Mouse (Mus musculus): Measurements from ENCODE around the gene Prex1.
"Not testable (repeated sequence)": the region's sequence is repeated elsewhere in the genome, so short reads cannot be mapped to it uniquely, and the experiment has no call there.

Prex1 gene

DNA sequence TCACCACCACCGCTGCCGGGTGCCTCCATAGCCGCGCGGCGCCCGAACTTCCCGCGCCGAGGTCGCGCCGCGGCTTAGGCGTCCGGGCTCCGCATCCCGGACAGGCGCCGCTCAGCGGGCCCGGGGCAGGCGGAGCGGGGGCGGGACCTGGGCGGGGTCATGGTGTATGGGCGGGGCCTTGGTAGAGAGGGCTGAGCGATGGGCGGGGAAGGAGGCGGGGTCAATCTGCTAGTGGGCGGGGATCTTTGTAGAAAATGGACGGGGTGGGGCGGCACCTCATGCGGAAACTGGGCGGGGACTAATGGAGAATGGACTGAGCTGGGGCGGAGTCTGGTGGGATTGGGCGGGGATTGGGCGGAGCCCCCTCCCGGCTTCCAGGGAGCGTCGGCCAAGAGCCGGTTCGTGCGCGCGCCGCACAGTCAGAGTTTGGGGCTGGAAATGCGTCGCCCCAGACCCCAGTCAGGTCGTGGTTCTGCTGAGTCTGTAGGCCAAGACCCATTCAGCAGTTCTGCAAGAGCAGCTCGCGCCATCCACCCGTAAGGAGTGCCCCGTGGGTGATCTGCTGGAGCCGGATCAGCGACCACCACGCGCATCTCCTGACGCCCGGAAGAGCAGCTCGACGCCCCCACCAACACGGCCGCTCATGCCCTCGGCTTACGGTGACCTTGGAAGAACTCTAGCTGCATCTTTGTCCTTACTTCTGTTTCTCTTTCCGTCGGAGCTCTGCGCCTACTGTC lies at the start of gene Prex1:
Gene Prex1 (minus strand): TSS at position 143 of the 737 bp plus-strand sequence.
- peak; percentile 99 for DNase-seq

DNA sequence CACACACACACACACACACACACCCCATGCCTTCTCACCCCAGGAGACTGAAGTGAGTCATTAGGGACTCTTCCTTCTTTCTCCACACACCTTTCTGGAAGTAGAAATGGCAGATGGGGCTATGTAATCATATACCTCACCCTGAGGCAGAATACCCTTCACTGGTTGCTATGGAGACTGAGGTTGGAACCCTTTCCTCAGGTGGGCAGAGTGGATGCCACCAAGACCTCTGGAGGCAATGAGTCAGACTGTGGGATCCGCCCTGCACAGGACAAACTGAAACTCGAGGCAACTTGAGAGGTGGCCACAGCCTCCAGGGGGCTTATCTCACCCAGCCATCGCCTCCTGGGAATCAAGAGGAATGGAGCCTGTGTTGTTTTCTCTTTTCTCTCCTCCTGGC lies 44.3 kb upstream of the Prex1 start:
- no peak for DNase-seq

DNA sequence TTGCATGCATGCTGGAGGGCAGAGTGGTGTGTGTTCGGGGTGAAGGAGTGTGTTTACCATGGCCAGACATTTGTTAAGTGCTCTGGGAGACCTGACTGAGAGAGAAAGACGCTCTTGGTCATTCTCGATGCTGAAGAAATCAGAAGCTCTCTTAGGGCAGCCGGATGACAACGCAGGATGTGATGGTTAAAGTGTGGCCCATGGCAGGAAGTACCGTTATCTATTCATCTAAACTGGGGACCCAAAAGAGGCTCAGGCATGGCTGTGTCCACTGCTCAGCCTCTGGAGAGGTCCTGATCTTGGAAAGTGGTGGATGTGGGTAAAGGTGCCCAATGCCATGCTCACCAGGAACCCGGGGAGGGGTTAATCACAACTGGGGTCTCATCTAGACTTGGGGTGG lies 41.1 kb upstream of the Prex1 start:
- DNase-seq: no peak

DNA sequence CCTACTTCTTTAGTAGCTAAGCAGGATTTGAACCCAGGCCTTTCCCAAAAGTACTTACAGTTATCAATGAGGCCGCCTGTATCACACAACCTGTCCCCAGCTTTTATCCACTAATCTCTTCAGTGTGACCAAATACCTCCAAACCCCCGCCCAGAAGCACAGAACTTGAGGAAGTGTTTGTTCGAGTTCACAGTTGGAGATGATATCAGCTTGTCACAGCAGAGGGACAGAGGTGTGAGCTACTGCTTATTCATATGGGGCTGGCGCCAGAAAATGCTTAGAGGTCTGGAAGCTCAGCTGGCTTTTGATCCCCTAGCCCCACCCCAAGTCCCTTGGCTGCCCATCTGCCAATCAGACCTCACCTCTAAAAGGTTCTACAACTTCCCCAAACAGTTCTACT lies 40.6 kb upstream of the Prex1 start:
- DNase-seq: no peak

DNA sequence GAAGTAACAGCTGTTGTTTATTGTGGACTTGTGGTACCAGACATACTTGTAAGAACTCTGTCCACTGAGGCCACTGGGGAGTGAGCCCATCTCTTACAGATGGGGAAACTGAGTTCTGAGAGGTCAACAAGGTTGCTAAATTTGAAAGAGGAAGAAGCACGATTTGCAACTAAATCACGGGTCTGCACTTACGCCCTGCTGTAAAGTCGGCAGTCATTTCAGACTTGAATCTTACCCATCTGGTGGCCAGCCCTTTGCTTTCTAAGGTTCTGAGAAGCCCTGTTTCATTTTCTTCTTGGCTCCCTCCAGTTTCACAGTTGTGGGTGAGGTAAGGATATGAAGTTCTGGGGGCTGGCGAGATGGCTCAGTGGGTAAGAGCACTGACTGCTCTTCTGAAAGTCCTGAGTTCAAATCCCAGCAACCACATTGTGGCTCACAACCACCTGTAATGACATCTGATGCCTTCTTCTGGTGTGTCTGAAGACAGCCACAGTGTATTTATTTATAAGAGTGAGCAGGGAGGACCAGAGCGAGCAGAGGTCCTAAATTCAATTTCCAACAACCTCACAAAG lies 37.1 kb upstream of the Prex1 start:
- no peak for DNase-seq

DNA sequence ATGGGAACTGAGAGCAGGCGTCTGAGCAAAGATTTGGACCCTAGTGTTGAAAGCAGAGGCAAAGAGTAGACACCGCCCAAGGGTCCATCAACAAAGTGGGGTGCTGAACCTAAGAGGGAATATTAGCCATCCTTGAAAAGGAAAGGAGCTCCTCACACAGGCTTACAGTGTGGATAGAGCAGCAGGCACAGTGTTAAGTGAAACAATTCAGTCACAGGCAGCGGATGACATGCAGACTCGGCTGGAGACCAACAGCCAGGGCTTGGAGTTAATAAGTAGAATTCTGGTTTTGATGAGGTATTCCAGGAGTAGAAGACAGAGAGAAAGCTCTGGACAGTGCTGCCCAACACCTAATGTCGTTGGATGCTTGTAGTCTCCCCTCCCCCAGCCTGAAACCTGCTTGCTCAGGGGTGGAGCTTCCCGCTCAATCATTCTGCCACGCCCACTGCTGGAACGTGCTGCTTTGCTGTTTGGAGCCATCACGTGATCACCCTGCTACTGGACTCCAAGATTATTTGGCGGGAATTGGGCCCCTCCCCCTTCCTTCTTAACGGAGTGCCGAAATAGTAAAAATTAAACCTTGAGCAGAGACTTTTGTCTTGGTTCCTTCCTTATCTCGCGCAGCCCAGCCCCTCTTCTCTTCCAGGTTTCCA lies 32.8 kb upstream of the Prex1 start:
- peak; percentile 16 for DNase-seq

DNA sequence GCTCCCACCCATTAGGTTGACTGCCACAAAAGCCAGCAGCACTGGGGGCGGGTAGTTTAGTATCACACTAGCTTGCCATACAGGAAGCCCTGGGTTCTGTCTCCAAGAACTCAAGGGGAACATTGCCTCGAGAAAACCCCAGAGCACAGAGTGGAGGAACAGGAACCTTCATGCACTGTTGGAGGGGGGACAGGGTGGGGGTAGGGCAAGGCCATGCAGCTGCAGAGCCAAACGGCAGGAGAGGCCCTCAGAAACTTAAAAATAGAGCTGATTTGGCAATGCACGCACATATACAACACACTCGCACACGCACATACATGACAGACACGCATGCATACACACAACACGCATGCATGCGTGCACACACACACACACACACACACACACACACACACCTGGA lies 32.2 kb upstream of the Prex1 start:
- no peak for DNase-seq

DNA sequence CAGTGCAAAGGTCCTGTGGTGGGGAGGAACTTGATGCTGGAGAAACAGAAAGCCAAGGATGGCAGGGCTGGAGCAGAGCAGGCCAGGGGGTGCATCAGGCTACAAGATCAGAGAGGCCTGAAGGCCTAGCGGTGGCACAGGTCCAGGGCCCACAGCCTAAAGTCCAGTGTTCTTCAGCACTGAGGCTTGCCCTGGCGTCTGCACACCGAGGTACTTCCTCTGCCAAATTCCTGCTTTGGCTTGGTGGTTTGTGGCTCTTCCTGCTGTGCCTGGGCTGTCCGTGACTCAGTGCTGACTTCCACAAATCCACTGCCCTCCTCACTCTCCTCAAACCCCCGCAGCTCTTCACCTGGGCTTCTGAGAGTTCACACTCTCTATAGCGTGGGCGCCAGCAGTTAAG lies 30.8 kb upstream of the Prex1 start:
- peak; percentile 15 for DNase-seq

DNA sequence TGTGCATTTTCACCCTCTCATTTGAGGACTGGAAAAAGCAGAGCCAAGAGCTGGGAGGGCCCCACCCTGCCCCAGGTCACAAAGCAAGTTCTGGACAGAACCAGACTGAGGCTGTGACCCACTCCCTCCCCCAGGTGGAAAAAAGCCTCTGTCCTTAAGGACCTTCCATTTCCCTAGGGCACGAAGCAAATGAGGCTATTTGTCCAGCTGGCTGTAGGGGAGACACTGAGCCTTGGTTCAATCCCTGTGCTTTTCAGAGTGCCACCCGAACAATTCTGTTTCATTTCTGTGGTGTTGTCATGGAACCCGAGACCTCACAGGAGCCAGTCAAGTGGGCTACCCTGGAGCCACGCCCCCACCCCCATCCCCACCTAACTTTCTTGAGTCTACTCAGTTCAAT lies 29.9 kb upstream of the Prex1 start:
- no peak for DNase-seq

DNA sequence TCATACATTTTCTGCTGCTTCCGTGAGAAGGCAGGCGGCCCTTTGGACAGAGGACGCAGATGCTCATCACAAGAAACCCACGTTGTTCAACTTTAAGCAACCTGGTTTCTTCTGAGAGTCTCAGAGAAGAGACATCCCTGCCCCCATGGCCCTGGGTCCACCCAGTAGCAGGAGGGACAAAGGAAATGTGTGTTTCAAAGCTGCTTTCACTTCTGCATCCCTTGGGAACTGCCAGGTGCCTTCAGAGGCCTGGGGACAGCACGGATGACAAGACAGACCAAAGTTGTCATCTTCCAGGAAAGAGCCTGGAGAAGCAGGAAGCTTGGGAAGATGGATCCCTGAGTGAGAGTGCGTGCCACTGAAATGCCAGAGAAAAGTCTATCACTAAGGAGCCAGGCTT lies 27.8 kb upstream of the Prex1 start:
- DNase-seq: no peak

DNA sequence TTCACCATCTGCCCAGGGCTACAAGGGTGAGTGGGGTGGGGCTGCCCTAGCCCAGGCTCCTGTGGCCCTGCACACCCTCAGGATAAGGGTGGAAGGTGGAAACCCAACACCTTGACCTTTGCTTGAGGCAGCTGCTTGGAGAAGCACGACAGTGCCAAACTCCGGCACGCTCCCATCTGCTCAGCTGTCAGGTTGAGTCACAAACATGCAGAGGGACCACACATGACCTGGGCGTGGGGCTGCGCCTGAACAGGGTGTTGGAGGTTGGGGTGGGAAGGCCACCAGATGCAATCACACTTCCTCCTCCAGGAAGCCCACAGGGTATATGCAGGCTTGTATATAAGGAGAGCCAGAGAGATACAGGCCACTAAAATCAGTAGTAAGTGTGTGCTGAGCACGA lies 26.8 kb upstream of the Prex1 start:
- no peak for DNase-seq

DNA sequence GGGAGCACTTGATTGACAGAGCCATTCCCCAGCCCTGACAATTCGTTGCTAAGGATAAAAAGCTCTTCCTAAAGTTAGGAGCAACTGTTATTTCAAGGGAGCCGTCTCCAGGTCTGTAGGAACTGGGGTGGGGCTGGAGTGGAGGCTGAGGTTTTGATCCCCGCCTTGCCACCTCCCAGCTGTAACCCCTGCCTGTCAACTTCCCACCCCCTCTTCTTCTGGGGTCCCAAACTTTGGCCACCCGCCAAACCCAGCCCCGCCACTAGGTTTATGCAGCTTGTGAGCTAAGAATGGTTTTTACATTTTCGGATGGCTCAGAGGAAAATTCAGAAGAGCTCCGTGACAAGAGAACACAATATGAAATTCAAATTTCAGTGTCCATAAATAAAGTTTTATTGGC lies 23.7 kb upstream of the Prex1 start:
- no peak for DNase-seq

DNA sequence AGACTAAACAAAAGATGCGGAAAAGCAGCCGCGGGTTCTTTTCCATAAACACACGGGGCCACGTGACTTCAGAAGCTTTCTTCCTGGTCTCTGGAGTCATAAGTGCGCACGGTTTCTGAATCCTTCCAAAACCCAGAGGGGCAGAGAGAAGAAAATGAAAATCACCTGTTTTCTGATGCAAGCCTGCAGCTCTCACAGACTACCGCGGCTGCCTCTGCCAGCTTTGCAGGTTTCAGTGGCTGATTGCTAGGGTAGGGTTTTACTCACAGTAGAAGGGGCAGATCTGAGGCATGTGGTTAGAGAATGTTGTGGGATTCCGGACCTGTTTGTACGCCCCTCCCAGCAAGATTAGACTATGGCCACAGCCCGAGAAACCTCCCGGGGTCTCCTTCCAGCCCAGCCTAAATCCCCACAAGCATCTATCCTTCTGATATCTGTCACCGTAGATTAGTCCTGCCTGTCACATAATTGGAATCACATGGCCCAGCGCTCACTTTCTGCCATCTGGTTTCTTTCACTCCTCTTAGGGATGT lies 21.9 kb upstream of the Prex1 start:
- no peak for DNase-seq

DNA sequence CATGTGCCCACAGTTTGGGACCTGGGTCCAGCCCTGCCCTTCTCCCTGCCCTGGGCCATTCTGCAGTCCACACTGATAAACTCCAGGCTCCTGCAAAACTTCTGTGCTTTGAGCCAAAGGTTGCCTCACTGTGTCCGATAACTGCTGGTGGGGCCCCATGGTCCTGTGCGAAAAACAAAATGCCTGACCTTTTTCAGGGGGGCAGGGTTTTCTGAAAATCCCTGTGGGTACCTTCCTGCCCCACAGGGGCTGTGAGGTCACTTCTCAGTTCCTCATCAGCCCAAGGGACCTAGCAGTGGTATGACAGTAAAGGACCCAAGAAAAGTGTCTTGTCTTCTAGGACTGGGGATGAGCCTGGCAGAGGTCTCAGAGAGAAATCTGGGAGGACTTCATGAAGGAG lies 19.2 kb upstream of the Prex1 start:
- no peak for DNase-seq

DNA sequence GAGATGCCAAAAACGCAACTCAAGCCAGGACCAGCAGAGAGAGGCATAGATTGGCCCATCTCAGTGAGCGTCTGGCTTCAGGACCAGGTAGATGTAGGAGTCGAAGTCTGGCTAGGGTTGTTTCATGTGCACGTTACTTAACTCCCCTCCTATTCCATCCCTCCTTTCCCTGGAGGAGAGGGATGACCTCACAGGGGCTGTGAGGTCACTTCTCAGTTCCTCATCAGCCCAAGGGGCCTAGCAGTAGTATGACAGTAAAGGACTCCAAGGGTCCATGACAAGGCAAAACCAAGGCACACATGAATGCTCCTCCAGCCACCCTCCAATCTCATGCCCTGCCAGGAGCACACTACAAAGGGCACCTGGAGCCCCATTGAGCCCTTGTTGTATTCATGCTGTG lies 18.5 kb upstream of the Prex1 start:
- DNase-seq: no peak

DNA sequence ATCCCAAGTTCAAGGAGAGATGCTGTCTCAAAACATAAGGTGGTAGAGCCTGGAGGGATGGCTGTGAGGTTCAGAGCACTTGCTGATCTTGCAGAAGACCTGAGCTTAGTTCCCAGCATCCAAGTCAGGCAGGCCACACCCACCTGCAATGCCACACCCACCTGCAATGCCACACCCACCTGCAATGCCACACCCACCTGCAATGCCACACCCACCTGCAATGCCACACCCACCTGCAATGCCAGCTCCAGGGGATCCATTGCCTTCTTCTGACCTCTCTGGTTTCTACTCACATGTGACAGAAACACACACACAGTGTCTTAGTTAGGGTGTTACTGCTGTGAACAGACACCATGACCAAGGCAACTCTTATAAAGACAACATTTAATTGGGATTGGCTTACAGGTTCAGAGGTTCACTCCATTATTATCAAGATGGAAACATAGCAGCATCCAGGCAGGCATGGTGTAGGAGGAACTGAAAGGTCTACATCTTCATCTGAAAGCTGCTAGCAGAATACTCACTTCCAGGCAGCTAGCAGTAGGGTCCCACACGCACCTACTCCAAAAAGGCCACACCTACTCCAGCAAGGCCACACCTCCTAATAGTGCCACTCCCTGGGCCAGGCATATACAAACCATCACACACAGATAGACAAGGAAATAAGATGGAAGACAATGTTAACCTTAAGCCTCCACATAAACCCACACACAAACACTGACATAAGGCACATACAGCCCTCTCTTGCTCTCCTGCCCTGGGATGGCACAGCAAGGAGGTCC lies 17.7 kb upstream of the Prex1 start:
- not testable (repeated sequence) for DNase-seq

DNA sequence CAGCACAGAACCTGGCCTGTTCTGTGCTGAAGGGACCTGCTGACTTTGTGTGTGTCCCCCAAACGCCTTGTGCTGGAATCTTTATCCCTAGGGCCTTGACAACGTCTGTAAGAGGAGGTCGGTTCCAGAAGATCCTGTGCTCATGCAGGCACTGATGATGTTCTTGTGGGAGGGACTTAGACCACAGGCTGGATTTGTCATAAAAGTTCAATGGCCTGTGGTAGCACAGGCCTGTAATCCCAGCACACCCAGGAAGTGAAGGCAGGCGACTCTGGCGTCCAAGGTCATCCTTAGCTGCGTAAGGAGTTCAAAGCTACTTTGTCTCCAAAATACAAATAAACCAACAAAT lies 16.9 kb upstream of the Prex1 start:
- no peak for DNase-seq

DNA sequence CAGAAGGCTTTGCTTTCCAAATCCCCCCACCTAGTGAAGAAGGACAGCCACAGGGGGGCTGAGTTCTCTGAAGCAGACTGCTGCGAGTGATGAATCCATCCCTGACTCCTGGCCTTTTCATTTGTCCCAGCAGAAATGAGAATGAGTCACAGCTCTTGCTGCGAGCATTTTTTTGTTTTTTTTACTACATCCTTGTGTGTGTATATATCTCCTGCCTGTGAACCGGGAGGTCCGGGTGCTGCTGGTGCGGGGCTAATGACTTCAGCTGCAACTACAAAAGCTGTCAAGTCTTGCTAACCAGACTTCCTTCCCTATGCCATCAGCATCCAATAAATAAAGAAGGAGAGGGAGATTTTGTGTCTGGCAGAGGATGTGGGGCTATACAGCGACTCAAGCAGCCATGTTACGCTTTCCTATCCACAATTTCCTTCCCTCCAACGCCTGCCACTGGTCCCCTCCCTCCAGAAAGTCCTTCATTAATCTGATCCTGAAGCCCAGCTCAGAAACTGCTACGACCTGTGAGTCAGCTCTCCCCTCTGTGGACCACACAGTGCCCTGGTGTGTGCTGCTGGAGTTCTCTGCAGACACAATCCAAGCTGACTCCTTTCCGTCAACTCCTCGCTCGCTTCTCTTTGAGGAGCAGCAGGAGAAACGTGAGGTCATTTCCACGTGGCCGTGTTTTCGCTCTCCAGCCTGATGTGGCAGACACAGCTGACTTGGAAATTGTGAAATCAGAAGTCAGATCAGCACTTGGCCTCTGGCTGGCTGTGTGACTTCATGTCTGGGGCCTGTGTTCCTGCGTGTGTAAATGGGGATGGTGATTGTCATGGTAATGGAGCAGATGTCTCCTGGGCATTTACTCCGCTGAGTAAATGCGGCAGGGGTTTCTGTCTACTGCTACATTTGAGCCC lies 16.3 kb upstream of the Prex1 start:
- DNase-seq: peak; percentile 12

DNA sequence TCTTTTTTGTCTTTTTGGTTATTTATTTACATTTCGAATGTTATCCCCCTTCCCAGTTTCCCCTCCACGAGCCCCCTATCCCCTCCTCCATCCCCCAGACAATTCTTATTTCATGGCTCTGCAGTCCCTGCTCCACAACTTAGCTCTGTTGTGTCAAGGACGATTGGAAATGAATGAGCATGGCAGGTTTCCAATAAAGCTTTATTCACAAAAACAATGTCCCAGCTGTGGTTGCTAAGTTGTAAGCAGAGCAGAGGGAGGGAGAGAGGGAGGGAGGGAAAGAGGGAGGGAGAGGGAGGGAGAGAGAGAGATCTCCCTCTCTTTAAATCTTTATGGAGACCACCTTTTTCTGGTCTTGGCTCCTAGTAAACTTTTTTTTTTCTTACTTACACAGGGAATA lies 15.4 kb upstream of the Prex1 start:
- DNase-seq: no peak

DNA sequence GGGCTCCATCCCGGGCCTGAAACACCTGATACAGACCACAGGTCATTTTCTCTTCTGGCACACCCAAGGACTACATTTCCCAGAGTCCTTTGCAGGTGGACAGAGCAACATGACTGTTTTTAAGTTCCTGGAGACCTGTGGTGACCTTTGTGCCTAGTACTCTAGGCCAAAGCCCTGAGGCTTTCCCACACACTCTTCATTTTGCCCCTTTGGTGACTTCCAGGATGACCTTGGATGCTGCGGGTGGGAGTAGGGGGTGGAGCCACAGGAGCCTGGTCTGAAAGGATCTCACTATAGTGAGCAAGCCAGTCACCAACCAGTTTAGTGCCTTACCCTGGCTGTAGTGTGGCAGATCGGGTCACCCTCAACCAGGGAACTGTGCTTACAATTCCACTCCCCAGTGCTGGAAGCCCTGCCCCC lies 14.6 kb upstream of the Prex1 start:
- no peak for DNase-seq

DNA sequence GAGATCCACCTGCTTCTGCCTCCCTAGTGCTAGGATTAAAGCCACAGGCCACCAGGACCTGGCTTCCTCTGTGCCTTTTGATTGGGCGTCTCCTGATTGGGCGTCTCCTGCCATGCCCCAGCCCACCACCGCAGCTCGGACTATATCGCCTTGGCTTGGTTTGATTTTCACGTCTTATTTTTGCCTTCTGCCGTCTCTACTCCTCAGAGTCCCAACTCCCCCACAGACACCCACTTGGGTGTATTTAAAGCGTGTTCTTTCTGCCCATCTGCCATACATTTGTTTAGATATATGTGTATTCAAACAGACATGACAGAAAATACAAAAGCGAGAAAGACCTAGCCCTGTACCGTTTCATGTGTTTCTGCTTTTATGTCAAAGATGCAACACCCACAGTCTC lies 14.2 kb upstream of the Prex1 start:
- DNase-seq: no peak

DNA sequence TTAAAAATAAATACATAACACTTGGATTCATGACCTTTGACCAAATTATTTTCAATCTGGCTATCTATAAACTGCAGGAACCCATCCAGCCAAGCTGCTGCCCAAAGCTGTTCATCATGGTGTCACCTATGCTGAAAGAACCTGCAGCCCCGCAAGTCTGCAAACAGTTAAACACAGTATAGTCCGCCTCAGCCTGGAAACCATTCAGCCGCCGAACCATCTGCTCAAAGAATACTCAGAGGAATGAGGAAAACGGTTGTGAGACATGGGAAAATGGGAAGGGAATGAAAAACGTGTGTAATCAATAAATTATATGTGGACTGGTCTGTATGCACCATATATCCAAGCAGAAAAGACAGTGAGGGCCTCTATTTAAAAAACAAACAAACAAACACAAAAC lies 13.3 kb upstream of the Prex1 start:
- no peak for DNase-seq

DNA sequence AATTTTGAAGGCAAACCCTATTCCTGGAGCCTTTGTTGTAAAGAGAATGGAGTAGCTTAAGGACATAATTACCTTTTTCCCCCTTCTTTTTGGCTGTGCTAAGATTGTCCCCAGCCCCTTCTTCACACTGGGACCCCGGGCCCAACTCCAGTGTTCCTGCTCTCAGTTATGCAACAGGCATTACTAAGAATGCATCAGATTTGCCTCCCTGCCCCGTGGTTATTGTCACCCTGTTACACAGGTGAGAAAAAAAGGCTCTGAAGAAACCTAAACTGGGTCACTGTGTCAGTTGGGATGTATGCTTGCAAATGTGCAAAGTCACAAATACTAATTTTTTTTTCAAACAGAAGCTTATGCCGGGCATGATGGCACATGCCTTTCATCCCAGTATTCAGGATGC lies 6.8 kb upstream of the Prex1 start:
- no peak for DNase-seq
